Mouse (Mus musculus): Measurements from ENCODE around the gene Setd5.

Gene Setd5

DNA sequence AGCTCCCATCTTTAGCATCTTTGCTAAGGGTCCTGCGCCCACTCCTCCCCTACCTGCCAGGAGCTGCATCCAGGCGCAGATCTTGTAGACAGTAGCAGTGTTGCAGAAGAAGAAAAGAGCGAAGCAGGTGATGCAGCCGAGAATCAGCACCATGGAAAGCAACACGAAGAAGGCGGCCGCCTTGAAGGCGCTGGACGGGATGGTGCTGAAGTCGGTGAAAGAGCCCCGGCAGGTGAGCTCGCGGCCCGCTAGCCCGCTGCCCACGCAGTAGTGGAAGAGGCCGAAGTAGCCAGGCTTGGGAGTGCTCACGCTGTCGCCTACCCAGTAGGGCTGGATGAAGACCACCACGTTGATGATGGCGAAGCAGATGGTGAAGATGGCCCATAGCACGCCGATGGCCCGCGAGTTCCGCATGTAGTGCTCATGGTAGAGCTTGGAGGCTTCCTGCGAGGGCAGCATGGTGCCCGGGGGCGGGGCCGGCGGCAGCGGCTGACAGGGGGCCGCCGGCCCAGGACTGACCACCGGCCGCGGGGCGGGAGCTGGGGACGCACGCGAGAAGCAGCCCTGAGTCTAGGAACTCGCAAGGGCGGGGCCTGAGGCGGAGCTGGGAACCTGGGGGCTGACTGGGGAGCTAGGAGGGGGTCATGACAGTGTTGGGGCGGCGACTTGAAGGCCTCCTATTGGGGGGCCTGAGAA lies 116.7 kb downstream of the Setd5 start:
- no peak for DNase-seq (ENCODE audit: low read depth)

DNA sequence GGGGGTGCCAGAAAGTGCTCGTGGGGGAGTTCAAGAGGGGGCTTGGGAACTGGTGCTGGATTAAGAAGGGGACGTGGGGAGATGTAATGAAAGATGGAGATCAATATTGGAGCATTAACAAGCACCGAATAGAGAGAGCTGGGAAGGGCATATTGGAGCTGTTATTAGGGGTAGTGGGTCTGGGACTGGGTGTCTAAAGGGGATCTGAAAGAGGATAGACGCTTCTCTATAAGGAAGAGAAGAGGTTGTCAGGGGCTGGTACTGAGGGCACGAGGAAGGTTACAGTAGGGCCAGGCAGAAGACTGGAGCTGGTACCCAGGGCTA lies 117.3 kb downstream of the Setd5 start:
- no peak for DNase-seq (ENCODE audit: low read depth)

DNA sequence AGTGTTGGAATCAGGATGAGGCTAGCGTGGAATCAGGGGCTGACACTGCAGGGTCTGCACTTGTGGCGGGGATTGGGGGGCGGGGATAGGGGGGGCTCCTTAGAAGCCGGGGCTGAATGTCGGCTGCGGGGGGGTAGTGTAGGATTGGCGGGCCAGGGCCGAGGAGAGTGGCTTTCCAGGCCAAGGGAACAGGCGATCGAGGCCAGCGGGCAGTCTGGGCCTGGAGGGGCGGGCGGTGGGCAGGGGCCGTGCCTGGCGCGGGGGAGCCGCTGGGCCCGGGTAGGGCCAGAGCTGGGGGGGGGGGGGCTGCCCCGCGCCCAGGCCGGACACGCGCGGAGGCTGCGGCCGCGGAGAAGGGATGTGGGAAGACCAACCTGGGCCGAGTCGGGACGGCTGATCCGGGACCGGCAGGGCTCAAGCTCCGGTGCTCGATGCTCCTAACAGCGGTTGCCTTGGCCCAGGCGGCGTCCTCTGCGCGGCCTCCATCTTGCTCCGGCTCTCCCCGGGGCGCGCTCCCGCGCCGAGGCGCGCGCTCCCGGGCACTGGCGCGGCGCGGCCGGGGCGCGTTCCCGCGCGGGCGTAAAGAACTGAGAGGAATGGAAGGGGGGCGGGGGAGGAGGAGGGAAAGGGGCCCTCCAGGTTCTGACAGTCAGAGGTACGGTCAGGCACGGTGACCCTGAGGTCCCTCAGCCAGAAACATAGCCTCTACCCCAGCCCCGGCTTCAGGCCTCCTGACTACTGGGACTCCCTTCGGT lies 117.9 kb downstream of the Setd5 start, which contains the start of gene Lhfpl4:
Gene Lhfpl4 (minus strand): TSS at position 544 of the 755 bp plus-strand sequence.
- no peak for DNase-seq (ENCODE audit: low read depth)

DNA sequence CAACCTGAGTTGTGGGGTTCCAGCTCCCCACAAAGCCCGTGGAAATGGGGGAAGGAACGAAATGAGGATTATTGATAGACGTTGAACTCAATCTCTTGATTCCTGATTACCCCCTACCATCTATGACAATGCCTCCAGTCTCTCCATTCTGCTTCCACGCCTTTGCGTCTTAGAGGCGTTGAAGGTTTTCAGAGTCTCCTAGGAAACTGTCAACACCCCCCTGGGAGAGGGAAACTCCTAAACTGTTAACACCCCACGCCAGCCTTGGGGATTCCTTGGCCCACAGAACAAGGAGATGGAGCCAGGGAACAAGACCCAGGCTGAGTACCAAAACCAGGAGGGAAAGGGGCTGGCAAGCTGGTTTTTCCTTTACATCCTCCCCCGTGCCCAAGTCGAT lies 118.4 kb downstream of the Setd5 start:
- no peak for DNase-seq (ENCODE audit: low read depth)

Measured in NIH3T3 (cell line).